Mouse (Mus musculus) frontal cortex, adult 2 months (tissue): ENCODE results near the gene Isca1. TPM values are rescaled to one million over a fixed set of nuclear protein-coding genes. Genes with fewer than 3 reads are reported as not detected.
"Not testable (repeated sequence)": the region's sequence is repeated elsewhere in the genome, so short reads cannot be mapped to it uniquely, and the experiment has no call there.

Experiments used
- DNase-seq, 2 experiments: peaks; one replicate each; pipeline ENCODE4 v3.0.0; 2022; ENCODE audit warnings: low spot score in 1 of 2; ENCODE audit errors: extremely low spot score in 1 of 2
- polyA plus RNA-seq: library from polyadenylated mRNA; depleted of rRNA; stranded (reverse); fragments of >200 nt; gene quantifications from 2 replicates; pipeline ENCODE4 v1.2.3, GENCODE M21; 2012

Isca1 gene
- polyA plus RNA-seq, 1 experiment = 221 TPM

GRCm38 (mm10) chr13:59750310-59750709 lies 19.3 kb downstream of the Isca1 start:
- no peak for DNase-seq

GRCm38 (mm10) chr13:59746711-59747110 lies 22.9 kb downstream of the Isca1 start, which contains the start of gene 1700014D04Rik:
Gene 1700014D04Rik, minus strand, starts transcription at chr13:59746752.
- peak; percentile 50 to 83 for DNase-seq

GRCm38 (mm10) chr13:59746164-59746563 lies 23.4 kb downstream of the Isca1 start:
- no peak for DNase-seq

GRCm38 (mm10) chr13:59745462-59745861 lies 24.1 kb downstream of the Isca1 start:
- peak in 1 of 2 experiments; percentile 57 for DNase-seq

GRCm38 (mm10) chr13:59741697-59742096 lies 27.9 kb downstream of the Isca1 start:
- no peak for DNase-seq

GRCm38 (mm10) chr13:59741096-59741495 lies 28.5 kb downstream of the Isca1 start:
- DNase-seq = no peak

- no peak for DNase-seq
Measured at GRCm38 (mm10) chr13:59739397-59739796, 30.2 kb downstream of the Isca1 start.

- no peak for DNase-seq
Measured at GRCm38 (mm10) chr13:59738455-59738854, 31.2 kb downstream of the Isca1 start.

GRCm38 (mm10) chr13:59735190-59735589 lies 34.4 kb downstream of the Isca1 start:
- DNase-seq = no peak

GRCm38 (mm10) chr13:59734347-59734746 lies 35.3 kb downstream of the Isca1 start:
- not testable (repeated sequence) for DNase-seq

- DNase-seq = no peak
Measured at GRCm38 (mm10) chr13:59733936-59734335, 35.7 kb downstream of the Isca1 start.

- no peak for DNase-seq
Measured at GRCm38 (mm10) chr13:59731652-59732051, 38.0 kb downstream of the Isca1 start, which contains the start of gene Spata31d1d. Gene Spata31d1d, minus strand, starts transcription at chr13:59731752.

- peak; percentile 70 to 94 for DNase-seq
Measured at GRCm38 (mm10) chr13:59728378-59729093, 41.1 kb downstream of the Isca1 start.

- no peak for DNase-seq
Measured at GRCm38 (mm10) chr13:59726139-59726867, 43.3 kb downstream of the Isca1 start.

GRCm38 (mm10) chr13:59722089-59722488 lies 47.5 kb downstream of the Isca1 start:
- not testable (repeated sequence) for DNase-seq

- DNase-seq = no peak
Measured at GRCm38 (mm10) chr13:59719475-59719874, 50.1 kb downstream of the Isca1 start.

GRCm38 (mm10) chr13:59718857-59719440 lies 50.7 kb downstream of the Isca1 start:
- DNase-seq = not testable (repeated sequence)

GRCm38 (mm10) chr13:59713710-59714109 lies 55.9 kb downstream of the Isca1 start:
- DNase-seq = no peak

GRCm38 (mm10) chr13:59711984-59712383 lies 57.6 kb downstream of the Isca1 start, which contains the start of gene Spata31d1b:
Gene Spata31d1b, plus strand, starts transcription at chr13:59712284.
- not testable (repeated sequence) for DNase-seq

- no peak for DNase-seq
Measured at GRCm38 (mm10) chr13:59710230-59710629, 59.4 kb downstream of the Isca1 start, which contains the start of gene Spata31d1a. Gene Spata31d1a, minus strand, starts transcription at chr13:59710330.
